Mouse (Mus musculus): ENCODE results near the gene Fto.

- TF ChIP-seq CTCF (IDR thresholded peaks at IDR 0.05; ENCODE audit: low read depth), result no peak
- no peak for TF ChIP-seq EP300 (IDR thresholded peaks at IDR 0.05; ENCODE audit: low read depth)
These were observed 297.9 kb downstream of the Fto start for GRCm38 (mm10) chr8:91611191-91611590.

Measured in liver, embryonic 14.5 days (tissue).